Mouse (Mus musculus) cerebellum, adult 11 months (tissue): ENCODE data around the gene Cby3.
A peak's percentile ranks its signal among the peaks of the same experiment; 100 is the strongest.

Source experiments
- DNase-seq: peaks from one replicate; pipeline ENCODE4 v3.0.0; 2022

Cby3 gene

GRCm38 (mm10) chr11:50365322-50365721 is 11.1 kb downstream of the Cby3 start:
- DNase-seq, result no peak

DNA sequence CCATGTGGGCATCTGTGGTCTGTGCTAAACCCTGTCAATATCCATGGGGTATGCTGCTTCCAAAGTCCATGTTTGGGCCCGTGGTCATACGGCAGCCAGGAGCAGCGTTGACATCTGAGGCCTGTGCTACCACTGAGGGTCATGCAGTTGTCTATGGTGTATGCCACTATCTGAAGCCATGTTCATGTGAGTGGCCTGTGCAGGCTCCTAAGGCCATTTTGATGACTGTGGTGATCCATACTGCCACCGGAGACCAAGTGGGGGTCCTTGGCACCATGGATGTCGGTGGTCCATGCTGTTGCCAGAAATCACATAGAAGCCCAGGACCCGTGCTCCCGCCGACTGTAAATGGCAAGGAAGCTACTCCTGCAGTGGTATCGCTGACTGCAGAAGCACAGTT is 13.3 kb downstream of the Cby3 start:
- no peak for DNase-seq

DNA sequence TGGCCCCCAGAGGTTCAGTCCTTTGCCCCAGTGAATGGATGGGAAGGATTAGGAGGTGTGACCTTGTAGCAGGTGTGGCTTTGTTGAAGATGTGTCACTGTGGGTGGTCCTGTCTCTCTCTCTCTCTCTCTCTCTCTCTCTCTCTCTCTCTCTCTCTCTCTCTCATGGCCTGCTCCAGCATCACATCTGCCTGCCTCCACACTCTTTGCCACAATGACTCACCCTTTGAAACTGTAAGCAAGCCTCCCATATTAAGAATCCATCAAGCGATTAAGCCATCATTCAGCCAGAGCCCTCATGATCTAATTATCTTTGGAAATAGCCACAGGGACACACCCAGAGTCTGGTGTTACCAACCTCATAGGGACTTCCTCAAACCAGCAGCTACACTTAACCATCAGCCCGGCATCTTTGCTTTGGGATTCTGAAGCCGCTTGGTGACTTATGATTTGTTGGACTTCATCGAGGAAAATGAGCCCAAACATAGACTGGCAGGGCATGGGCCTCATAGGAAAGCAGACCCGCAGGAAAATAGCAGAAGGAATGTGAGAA is 15.2 kb downstream of the Cby3 start:
- no peak for DNase-seq

DNA sequence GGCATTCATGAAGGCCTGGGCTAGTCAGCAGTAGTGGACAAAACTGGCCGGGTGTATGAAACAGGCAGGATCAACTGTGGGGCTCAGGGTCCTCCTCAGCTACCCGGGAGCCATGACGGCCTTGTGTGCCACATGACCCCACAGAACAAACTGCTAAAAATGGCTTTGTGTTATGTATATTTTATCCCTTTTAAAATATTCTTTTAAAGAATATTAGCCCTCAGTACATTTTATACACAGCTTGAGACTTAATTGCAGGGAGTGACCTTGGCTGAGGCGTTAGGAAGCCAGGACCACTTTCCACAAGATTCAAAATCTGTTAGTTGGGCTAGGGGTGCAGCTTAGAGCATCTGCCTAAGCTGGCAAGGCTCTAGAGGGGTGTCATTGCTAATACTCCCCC is 16.7 kb downstream of the Cby3 start:
- no peak for DNase-seq

- peak; percentile 65 for DNase-seq
These were observed 17.2 kb downstream of the Cby3 start for GRCm38 (mm10) chr11:50371399-50371841.

GRCm38 (mm10) chr11:50371911-50372310 is 17.6 kb downstream of the Cby3 start:
- no peak for DNase-seq

- no peak for DNase-seq
These were observed 18.8 kb downstream of the Cby3 start for GRCm38 (mm10) chr11:50373086-50373485.

DNA sequence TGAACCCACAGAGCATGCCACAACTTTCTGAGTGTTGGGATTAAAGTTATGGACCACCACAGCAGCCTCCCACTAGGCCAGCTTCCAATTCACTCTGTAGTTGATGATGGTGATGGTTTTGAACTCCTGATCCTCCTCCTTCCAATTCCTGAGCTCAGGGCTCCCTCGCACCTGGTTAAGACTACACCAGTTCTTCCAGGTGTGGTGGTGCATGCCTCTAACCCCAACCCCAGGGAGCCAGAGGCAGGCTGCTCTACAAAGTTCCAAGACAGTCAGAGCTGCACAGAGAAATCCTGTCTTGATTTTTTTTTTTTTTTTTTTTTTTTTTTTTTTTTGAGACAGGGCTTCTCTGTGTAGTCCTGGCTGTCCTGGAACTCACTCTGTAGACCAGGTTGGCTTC is 19.4 kb downstream of the Cby3 start:
- DNase-seq, result no peak

GRCm38 (mm10) chr11:50374286-50375015 is 20.2 kb downstream of the Cby3 start:
- DNase-seq, result no peak

GRCm38 (mm10) chr11:50375421-50375820 is 21.2 kb downstream of the Cby3 start:
- DNase-seq, result no peak

DNA sequence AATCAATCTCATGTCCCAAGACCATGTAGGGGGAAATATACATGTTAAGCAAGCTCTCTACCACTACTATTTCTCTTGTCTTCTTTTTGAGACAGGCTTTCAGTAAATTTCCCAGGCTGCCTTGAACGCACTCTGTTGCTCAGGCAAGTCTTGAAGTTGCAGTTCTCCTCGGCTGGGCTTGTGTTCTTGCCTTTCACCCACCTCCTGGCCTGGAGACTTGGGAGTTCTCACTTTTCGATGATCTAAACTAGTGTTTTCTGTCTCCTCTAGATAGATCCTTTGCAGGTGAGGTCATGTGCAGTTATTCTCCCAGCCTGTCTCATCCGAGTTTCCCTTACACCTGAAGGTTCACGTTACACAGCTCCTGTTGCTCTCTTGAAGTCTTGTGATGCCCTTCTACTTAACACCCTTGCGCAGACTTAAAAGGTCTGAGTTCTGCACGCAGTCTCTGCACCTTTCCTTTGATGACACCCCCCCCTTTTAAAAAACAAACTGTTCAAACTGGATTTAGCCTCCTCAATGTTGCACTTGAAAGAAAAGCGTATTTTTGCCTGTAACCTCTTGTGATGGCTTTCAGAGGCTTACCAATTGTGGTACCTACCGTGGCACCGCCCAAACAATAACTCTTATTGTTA is 22.0 kb downstream of the Cby3 start:
- DNase-seq, result no peak

GRCm38 (mm10) chr11:50376911-50377891 is 22.9 kb downstream of the Cby3 start, which contains the start of gene Hnrnph1:
TSS of gene Hnrnph1 (plus strand) at chr11:50376990.
- peak; percentile 99 for DNase-seq

GRCm38 (mm10) chr11:50377892-50378684 is 23.8 kb downstream of the Cby3 start:
- peak; percentile 82 for DNase-seq

GRCm38 (mm10) chr11:50379023-50379752 is 24.9 kb downstream of the Cby3 start:
- DNase-seq, result no peak

- DNase-seq, result no peak
These were observed 27.0 kb downstream of the Cby3 start for GRCm38 (mm10) chr11:50381311-50381710.

GRCm38 (mm10) chr11:50387167-50387679 is 33.0 kb downstream of the Cby3 start:
- DNase-seq, result no peak

DNA sequence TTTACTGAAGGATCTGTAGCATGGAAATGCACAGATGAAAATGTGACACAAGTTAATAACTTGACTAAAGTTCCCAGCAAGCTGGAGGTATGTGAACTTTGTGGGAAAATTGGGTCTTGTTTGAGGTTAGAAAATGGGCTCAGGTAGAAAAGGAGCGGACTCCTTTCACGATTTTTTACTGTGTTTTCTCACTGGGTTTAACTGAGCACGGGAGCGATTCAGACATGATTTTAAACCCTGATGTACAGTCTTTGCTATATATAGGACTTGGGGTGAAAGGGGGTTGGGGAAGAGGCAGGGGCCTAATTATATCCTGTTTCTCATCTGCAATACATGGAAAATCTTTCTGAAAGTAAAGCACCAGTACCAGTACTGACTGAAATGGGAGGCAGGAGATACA is 33.4 kb downstream of the Cby3 start:
- no peak for DNase-seq

DNA sequence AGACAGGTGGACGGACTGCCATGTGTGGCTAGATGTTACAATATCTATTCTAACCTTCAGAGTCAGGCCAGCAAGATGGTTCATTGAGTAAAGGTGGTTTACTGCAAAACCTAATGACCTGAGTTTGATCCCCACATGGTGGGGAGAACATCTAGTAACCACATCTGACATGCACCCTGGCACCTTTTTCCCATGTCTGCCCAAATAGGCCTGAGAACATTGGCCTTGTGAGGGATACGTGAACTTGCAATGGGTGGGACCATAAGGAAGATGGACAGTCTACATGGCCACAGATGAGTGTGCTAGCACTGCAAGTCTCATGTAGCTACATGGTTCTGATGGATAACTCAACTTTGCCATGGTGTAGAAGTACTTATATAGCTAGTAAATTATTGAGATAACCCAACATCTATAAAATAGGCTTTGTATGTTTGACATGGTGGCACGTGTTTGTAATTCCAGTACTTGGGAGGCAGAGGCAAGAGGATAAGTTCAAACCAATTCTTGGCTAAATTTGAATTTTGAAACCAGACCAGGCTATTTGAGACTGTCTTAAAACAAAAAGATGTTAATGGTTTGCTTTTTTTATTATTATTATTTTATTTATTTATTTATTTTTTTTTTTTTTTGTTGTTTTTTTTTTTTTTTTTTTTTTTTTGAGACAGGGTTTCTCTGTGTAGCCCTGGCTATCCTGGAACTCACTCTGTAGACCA is 34.1 kb downstream of the Cby3 start:
- no peak for DNase-seq

- DNase-seq, result no peak
These were observed 34.7 kb downstream of the Cby3 start for GRCm38 (mm10) chr11:50389011-50389410.

DNA sequence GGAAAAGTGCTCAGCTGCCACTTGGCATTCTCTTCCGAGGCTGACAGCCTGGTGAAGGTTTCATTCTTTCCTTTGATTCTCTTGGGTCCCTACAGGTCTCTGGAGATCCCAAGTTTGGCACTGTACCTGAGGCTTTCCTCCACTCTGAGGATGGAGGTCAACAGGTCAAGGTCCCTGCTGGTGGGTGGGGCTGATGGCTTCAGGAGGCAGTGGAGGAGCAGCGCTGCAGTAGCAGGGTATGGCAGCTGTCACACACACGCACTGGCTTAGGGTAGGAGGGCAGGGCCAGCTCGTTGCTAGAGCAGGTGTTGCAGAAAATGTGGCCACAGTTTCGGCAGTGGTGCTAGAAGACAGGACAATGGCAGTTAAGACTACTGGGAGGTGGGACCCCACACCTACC is 35.4 kb downstream of the Cby3 start:
- DNase-seq, result no peak
